ENCODE assay signal across 18 mouse cellular contexts in the genomic region with DNA sequence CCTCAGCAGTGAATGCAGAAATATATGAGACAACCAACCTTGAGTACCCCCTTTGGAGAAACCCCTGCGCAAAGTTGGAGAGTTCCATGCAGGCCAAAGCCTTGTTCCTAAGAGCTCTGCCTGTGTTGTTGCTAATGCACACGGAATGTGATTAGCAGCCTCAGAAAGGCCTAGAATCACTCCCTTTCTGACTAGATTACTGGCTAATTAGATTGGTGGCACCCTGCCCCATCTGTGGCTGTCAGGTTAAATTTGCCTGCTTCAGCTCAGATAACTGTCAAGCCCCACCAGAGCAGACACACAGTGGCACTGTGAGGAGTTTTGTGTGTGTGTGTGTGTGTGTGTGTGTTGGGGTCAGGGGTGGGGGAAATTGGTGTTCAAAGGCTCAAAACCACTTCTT.
DNase-seq lines count a peak whose midpoint lies in the region; ATAC-seq and TF ChIP-seq lines count a peak whose summit lies in the region.
"Had no signal": no experiment of that assay in that cellular context is flagged by ENCODE, and none has a peak within 500 bp of the region (broad histone marks: within the 10 kb centered on the region; RNA-seq: fewer than 3 reads in every experiment).

No protein-coding gene starts in this region.

- no peak overlapping the region for H3K4me2 ChIP-seq in forebrain, embryonic 13.5 days
- H3K4me2 ChIP-seq in forebrain, embryonic 12.5 days: no peak overlapping the region
- no peak overlapping the region for H3K4me2 ChIP-seq in hindbrain, postnatal 0 days (ENCODE audit: low read depth, low read length)
- H3K4me2 ChIP-seq in hindbrain, embryonic 12.5 days (replicated peaks): no peak overlapping the region
- H3K4me2 ChIP-seq: heart, embryonic 15.5 days had no signal

- TF ChIP-seq CTCF in hindbrain, postnatal 0 days (IDR thresholded peaks at IDR 0.05; ENCODE audit: low read depth): no peak

- peak; percentile 45; the same call in 1 of the 2 replicates for ATAC-seq in forebrain, embryonic 13.5 days
- no peak; the same call in 1 of the 2 replicates for ATAC-seq in forebrain, embryonic 12.5 days (ENCODE audit: low FRiP score)
- peak; percentile 59; the same call in 1 of the 2 replicates for ATAC-seq in hindbrain, postnatal 0 days
- ATAC-seq in hindbrain, embryonic 12.5 days (ENCODE audit: low FRiP score): no peak; the same call in 1 of the 2 replicates

- 31% methylated on average over 2 of the region's 2 CpGs for WGBS in forebrain, embryonic 13.5 days
- WGBS in forebrain, embryonic 12.5 days: 52% methylated on average over 2 of the region's 2 CpGs
- WGBS in hindbrain, postnatal 0 days: 47% methylated on average over 2 of the region's 2 CpGs
- 77% methylated on average over 2 of the region's 2 CpGs for WGBS in hindbrain, embryonic 12.5 days

- no peak overlapping the region for H3K27ac ChIP-seq in forebrain, embryonic 13.5 days
- H3K27ac ChIP-seq in forebrain, embryonic 12.5 days: no peak overlapping the region
- H3K27ac ChIP-seq in hindbrain, postnatal 0 days: no peak overlapping the region
- H3K27ac ChIP-seq in hindbrain, embryonic 12.5 days: no peak overlapping the region
- H3K27ac ChIP-seq: heart, embryonic 15.5 days; stomach, postnatal 0 days had no signal

- no peaks in the 10 kb centered on the region for H3K9me3 ChIP-seq in forebrain, embryonic 13.5 days (replicated peaks)
- no peaks in the 10 kb centered on the region for H3K9me3 ChIP-seq in forebrain, embryonic 12.5 days
- H3K9me3 ChIP-seq in hindbrain, postnatal 0 days (ENCODE audit: low read length): no peaks in the 10 kb centered on the region
- no peaks in the 10 kb centered on the region for H3K9me3 ChIP-seq in hindbrain, embryonic 12.5 days (replicated peaks)
- H3K9me3 ChIP-seq: heart, embryonic 15.5 days had no signal

- H3K27me3 ChIP-seq in forebrain, embryonic 13.5 days: peaks cover 13% of the 10 kb centered on the region; the same call in 1 of the 2 replicates
- H3K27me3 ChIP-seq in forebrain, embryonic 12.5 days: no peaks in the 10 kb centered on the region
- no peaks in the 10 kb centered on the region for H3K27me3 ChIP-seq in hindbrain, postnatal 0 days (ENCODE audit: insufficient read depth, low read length)
- peaks cover 7% of the 10 kb centered on the region; the same call in 1 of the 2 replicates for H3K27me3 ChIP-seq in hindbrain, embryonic 12.5 days
- H3K27me3 ChIP-seq: heart, embryonic 15.5 days had no signal

- H3K4me1 ChIP-seq in forebrain, embryonic 13.5 days: no peaks in the 10 kb centered on the region
- peaks cover 5% of the 10 kb centered on the region; the same call in 1 of the 2 replicates for H3K4me1 ChIP-seq in forebrain, embryonic 12.5 days
- H3K4me1 ChIP-seq in hindbrain, postnatal 0 days (ENCODE audit: insufficient read depth, low read length): no peaks in the 10 kb centered on the region
- H3K4me1 ChIP-seq in hindbrain, embryonic 12.5 days: 0 out of 2 replicates have a peak, but pooled peaks cover 6% of the 10 kb centered on the region
- H3K4me1 ChIP-seq: heart, embryonic 15.5 days had no signal

- DNase-seq in hindbrain, postnatal 0 days (ENCODE audit: low spot score): peak; percentile 69
- DNase-seq in MN1 (ENCODE audit: low spot score): peak; percentile 89
- DNase-seq in adrenal gland, postnatal 10 days: peak; percentile 14
- DNase-seq in kidney, adult 11 months: no peak
- no peak for DNase-seq in right cerebral cortex, postnatal 4 days
- DNase-seq: cerebellum, postnatal 25 days; heart, adult 18-20 months; kidney, adult 2 months; kidney, postnatal 25 days; layer of hippocampus, adult 9-11 months; lung, adult 2 months; lung, postnatal 4 days; right cerebral cortex, postnatal 25 days had no signal

- no peak overlapping the region for H3K9ac ChIP-seq in forebrain, embryonic 13.5 days
- no peak overlapping the region for H3K9ac ChIP-seq in forebrain, embryonic 12.5 days
- no peak overlapping the region for H3K9ac ChIP-seq in hindbrain, postnatal 0 days (replicated peaks; ENCODE audit: low read length)
- H3K9ac ChIP-seq in hindbrain, embryonic 12.5 days: no peak overlapping the region
- H3K9ac ChIP-seq: heart, embryonic 15.5 days had no signal

- no peak overlapping the region for H3K4me3 ChIP-seq in forebrain, embryonic 13.5 days
- H3K4me3 ChIP-seq in forebrain, embryonic 12.5 days (replicated peaks): no peak overlapping the region
- no peak overlapping the region for H3K4me3 ChIP-seq in hindbrain, postnatal 0 days (ENCODE audit: low read length)
- no peak overlapping the region for H3K4me3 ChIP-seq in hindbrain, embryonic 12.5 days
- H3K4me3 ChIP-seq: heart, embryonic 15.5 days had no signal

- H3K36me3 ChIP-seq in forebrain, embryonic 13.5 days (ENCODE audit: poor library complexity, severe bottlenecking): no peaks in the 10 kb centered on the region
- H3K36me3 ChIP-seq in forebrain, embryonic 12.5 days (replicated peaks): no peaks in the 10 kb centered on the region
- H3K36me3 ChIP-seq in hindbrain, postnatal 0 days (ENCODE audit: insufficient read depth, low read length): no peaks in the 10 kb centered on the region
- no peaks in the 10 kb centered on the region for H3K36me3 ChIP-seq in hindbrain, embryonic 12.5 days
- H3K36me3 ChIP-seq: heart, embryonic 15.5 days had no signal

Comparison
In these comparisons a context has a peak if more than half of its experiments do, and no peak if none do; other contexts are left out.
1. ATAC-seq: peak in forebrain, embryonic 13.5 days (single experiment) and hindbrain, postnatal 0 days (single experiment); none in forebrain, embryonic 12.5 days (single experiment) and hindbrain, embryonic 12.5 days (single experiment).
2. DNase-seq: peak in hindbrain, postnatal 0 days (single experiment), MN1 (single experiment) and adrenal gland, postnatal 10 days (single experiment); none in kidney, adult 11 months (single experiment) and right cerebral cortex, postnatal 4 days (single experiment).